Mouse (Mus musculus): ENCODE results near the gene Xylt1. TPM values are rescaled to one million over a fixed set of nuclear protein-coding genes. Genes with fewer than 3 reads are reported as not detected.

The Xylt1 gene
- polyA plus RNA-seq, 1 experiment from 2014 or later: 0.75 TPM

- H3K9ac ChIP-seq (ENCODE audit: low read length): no peak overlapping the region
- 76% methylated on average over 6 of the region's 6 CpGs for WGBS
- no peaks in the 10 kb centered on the region for H3K4me1 ChIP-seq (replicated peaks; ENCODE audit: control insufficient read depth, insufficient read depth, low read length)
- no peak overlapping the region for H3K4me2 ChIP-seq (ENCODE audit: low read depth, low read length)
- no peak overlapping the region for H3K27ac ChIP-seq (ENCODE audit: low read length)
- no peaks in the 10 kb centered on the region for H3K36me3 ChIP-seq (ENCODE audit: control insufficient read depth, insufficient read depth, low read length)
- H3K27me3 ChIP-seq (ENCODE audit: control insufficient read depth, insufficient read depth, low read depth, low read length): no peaks in the 10 kb centered on the region
- no peaks in the 10 kb centered on the region for H3K9me3 ChIP-seq (ENCODE audit: control insufficient read depth, low read length)
- H3K4me3 ChIP-seq (ENCODE audit: low read length): no peak overlapping the region
- no peak for ATAC-seq (ENCODE audit: low read depth)
Observed at GRCm38 (mm10) chr7:117610439-117610838, 229.7 kb downstream of the Xylt1 start.

GRCm38 (mm10) chr7:117612788-117613473 lies 232.2 kb downstream of the Xylt1 start:
- Histone ChIP-seq H3K4me3 (ENCODE audit: low read length) (no peak overlapping the region), H3K9me3 (ENCODE audit: control insufficient read depth, low read length) (no peaks in the 10 kb centered on the region), H3K9ac (ENCODE audit: low read length) (no peak overlapping the region), H3K27ac (ENCODE audit: low read length) (no peak overlapping the region), H3K4me1 (replicated peaks; ENCODE audit: control insufficient read depth, insufficient read depth, low read length) (no peaks in the 10 kb centered on the region), H3K4me2 (ENCODE audit: low read depth, low read length) (no peak overlapping the region), H3K36me3 (ENCODE audit: control insufficient read depth, insufficient read depth, low read length) (no peaks in the 10 kb centered on the region), H3K27me3 (ENCODE audit: control insufficient read depth, insufficient read depth, low read depth, low read length) (no peaks in the 10 kb centered on the region)
- 48% methylated on average over 11 of the region's 11 CpGs for WGBS
- no peak for ATAC-seq (ENCODE audit: low read depth)

DNA sequence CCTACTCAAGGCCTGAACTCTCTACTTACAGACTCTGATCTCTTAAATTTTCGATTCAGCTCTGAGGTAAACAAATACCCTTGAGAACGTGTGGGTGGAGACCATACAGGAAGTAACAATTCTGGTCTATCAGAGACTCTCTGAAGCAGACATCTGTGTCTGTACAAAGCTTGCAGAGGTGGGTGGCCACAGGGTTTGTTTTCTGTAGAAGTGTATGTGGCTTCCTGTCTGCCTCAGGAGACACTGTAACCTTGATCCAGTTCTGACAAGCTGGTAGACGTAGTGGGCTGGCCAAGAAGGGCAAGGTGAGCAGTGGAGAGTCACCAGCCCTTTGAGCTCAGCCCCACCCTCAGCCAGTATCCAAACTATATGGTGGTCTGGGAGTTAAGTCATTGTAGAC lies 233.0 kb downstream of the Xylt1 start:
- H3K36me3 ChIP-seq (ENCODE audit: control insufficient read depth, insufficient read depth, low read length): no peaks in the 10 kb centered on the region
- WGBS: 8% methylated on average over 3 of the region's 3 CpGs
- H3K27ac ChIP-seq (ENCODE audit: low read length): no peak overlapping the region
- H3K27me3 ChIP-seq (ENCODE audit: control insufficient read depth, insufficient read depth, low read depth, low read length): no peaks in the 10 kb centered on the region
- no peak overlapping the region for H3K9ac ChIP-seq (ENCODE audit: low read length)
- ATAC-seq (ENCODE audit: low read depth): no peak
- H3K4me3 ChIP-seq (ENCODE audit: low read length): no peak overlapping the region
- H3K9me3 ChIP-seq (ENCODE audit: control insufficient read depth, low read length): no peaks in the 10 kb centered on the region
- no peaks in the 10 kb centered on the region for H3K4me1 ChIP-seq (replicated peaks; ENCODE audit: control insufficient read depth, insufficient read depth, low read length)
- H3K4me2 ChIP-seq (ENCODE audit: low read depth, low read length): no peak overlapping the region

DNA sequence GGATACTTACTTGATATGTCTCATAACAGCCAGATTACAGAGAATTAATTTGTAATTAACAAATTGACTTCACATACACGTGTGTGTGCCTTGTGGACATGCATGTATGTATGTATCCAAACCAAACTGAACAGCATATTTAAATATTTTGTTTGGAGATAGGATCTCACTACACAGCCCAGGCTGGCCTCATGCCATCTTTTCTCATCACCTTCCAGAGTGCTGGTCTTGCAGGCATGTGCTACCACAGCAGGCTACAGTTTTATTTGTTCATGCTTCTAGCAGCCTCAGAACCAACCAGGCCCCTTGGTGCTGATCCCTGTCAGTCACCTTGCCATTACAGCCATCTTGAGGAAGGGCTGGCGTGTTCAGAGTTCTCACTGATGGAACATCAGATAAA lies 233.6 kb downstream of the Xylt1 start:
- no peaks in the 10 kb centered on the region for H3K27me3 ChIP-seq (ENCODE audit: control insufficient read depth, insufficient read depth, low read depth, low read length)
- H3K4me3 ChIP-seq (ENCODE audit: low read length): no peak overlapping the region
- no peak overlapping the region for H3K9ac ChIP-seq (ENCODE audit: low read length)
- no peak for ATAC-seq (ENCODE audit: low read depth)
- no peaks in the 10 kb centered on the region for H3K36me3 ChIP-seq (ENCODE audit: control insufficient read depth, insufficient read depth, low read length)
- no peaks in the 10 kb centered on the region for H3K9me3 ChIP-seq (ENCODE audit: control insufficient read depth, low read length)
- 67% methylated on average over 2 of the region's 2 CpGs for WGBS
- H3K4me1 ChIP-seq (replicated peaks; ENCODE audit: control insufficient read depth, insufficient read depth, low read length): no peaks in the 10 kb centered on the region
- no peak overlapping the region for H3K27ac ChIP-seq (ENCODE audit: low read length)
- H3K4me2 ChIP-seq (ENCODE audit: low read depth, low read length): no peak overlapping the region

- no peak overlapping the region for H3K9ac ChIP-seq (ENCODE audit: low read length)
- WGBS: 77% methylated on average over 5 of the region's 5 CpGs
- H3K27me3 ChIP-seq (ENCODE audit: control insufficient read depth, insufficient read depth, low read depth, low read length): no peaks in the 10 kb centered on the region
- H3K27ac ChIP-seq (ENCODE audit: low read length): no peak overlapping the region
- H3K4me3 ChIP-seq (ENCODE audit: low read length): no peak overlapping the region
- no peak overlapping the region for H3K4me2 ChIP-seq (ENCODE audit: low read depth, low read length)
- H3K9me3 ChIP-seq (ENCODE audit: control insufficient read depth, low read length): no peaks in the 10 kb centered on the region
- H3K4me1 ChIP-seq (replicated peaks; ENCODE audit: control insufficient read depth, insufficient read depth, low read length): no peaks in the 10 kb centered on the region
- no peaks in the 10 kb centered on the region for H3K36me3 ChIP-seq (ENCODE audit: control insufficient read depth, insufficient read depth, low read length)
- ATAC-seq (ENCODE audit: low read depth): no peak
Observed at GRCm38 (mm10) chr7:117614851-117615250, 234.1 kb downstream of the Xylt1 start.

GRCm38 (mm10) chr7:117616277-117616676 lies 235.5 kb downstream of the Xylt1 start:
- Histone ChIP-seq H3K4me3 (ENCODE audit: low read length) (no peak overlapping the region), H3K9me3 (ENCODE audit: control insufficient read depth, low read length) (no peaks in the 10 kb centered on the region), H3K27ac (ENCODE audit: low read length) (no peak overlapping the region), H3K36me3 (ENCODE audit: control insufficient read depth, insufficient read depth, low read length) (no peaks in the 10 kb centered on the region), H3K4me2 (ENCODE audit: low read depth, low read length) (no peak overlapping the region), H3K27me3 (ENCODE audit: control insufficient read depth, insufficient read depth, low read depth, low read length) (no peaks in the 10 kb centered on the region), H3K9ac (ENCODE audit: low read length) (no peak overlapping the region), H3K4me1 (replicated peaks; ENCODE audit: control insufficient read depth, insufficient read depth, low read length) (no peaks in the 10 kb centered on the region)
- 50% methylated on average over 5 of the region's 5 CpGs for WGBS
- no peak for ATAC-seq (ENCODE audit: low read depth)

GRCm38 (mm10) chr7:117618715-117619150 lies 238.0 kb downstream of the Xylt1 start:
- no peak overlapping the region for H3K4me3 ChIP-seq (ENCODE audit: low read length)
- ATAC-seq (ENCODE audit: low read depth): no peak
- H3K9ac ChIP-seq (ENCODE audit: low read length): no peak overlapping the region
- H3K9me3 ChIP-seq (ENCODE audit: control insufficient read depth, low read length): no peaks in the 10 kb centered on the region
- no peaks in the 10 kb centered on the region for H3K4me1 ChIP-seq (replicated peaks; ENCODE audit: control insufficient read depth, insufficient read depth, low read length)
- WGBS: 53% methylated on average over 4 of the region's 4 CpGs
- H3K36me3 ChIP-seq (ENCODE audit: control insufficient read depth, insufficient read depth, low read length): no peaks in the 10 kb centered on the region
- no peaks in the 10 kb centered on the region for H3K27me3 ChIP-seq (ENCODE audit: control insufficient read depth, insufficient read depth, low read depth, low read length)
- H3K4me2 ChIP-seq (ENCODE audit: low read depth, low read length): no peak overlapping the region
- no peak overlapping the region for H3K27ac ChIP-seq (ENCODE audit: low read length)

DNA sequence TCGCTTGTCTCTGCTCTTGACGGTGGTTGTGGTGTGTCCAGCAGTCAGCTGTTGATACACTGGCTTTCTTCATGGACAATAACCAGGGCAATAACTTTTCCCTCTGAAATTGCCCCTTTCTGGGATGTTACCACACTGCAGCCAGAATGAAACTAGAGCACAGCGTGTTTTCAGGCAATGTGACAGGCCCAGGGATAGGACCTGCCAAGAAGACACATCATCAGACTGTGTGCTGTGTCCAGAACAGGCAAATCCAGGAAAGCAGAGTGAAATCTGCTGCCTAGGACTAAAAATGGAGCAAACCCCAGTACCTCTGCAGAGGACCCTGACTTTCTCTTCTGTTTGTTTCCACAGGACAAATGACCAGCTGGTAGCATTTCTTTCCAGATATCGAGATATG lies 240.8 kb downstream of the Xylt1 start:
- Histone ChIP-seq H3K4me1 (replicated peaks; ENCODE audit: control insufficient read depth, insufficient read depth, low read length) (no peaks in the 10 kb centered on the region), H3K9ac (ENCODE audit: low read length) (no peak overlapping the region), H3K36me3 (ENCODE audit: control insufficient read depth, insufficient read depth, low read length) (no peaks in the 10 kb centered on the region), H3K27ac (ENCODE audit: low read length) (no peak overlapping the region), H3K27me3 (ENCODE audit: control insufficient read depth, insufficient read depth, low read depth, low read length) (no peaks in the 10 kb centered on the region), H3K4me2 (ENCODE audit: low read depth, low read length) (no peak overlapping the region), H3K9me3 (ENCODE audit: control insufficient read depth, low read length) (no peaks in the 10 kb centered on the region), H3K4me3 (ENCODE audit: low read length) (no peak overlapping the region)
- 78% methylated on average over 4 of the region's 4 CpGs for WGBS
- ATAC-seq (ENCODE audit: low read depth): no peak

GRCm38 (mm10) chr7:117622769-117623168 lies 242.0 kb downstream of the Xylt1 start:
- 69% methylated on average over 2 of the region's 2 CpGs for WGBS

GRCm38 (mm10) chr7:117628791-117629190 lies 248.0 kb downstream of the Xylt1 start:
- ATAC-seq (ENCODE audit: low read depth): no peak
- Histone ChIP-seq H3K4me3 (ENCODE audit: low read length) (no peak overlapping the region), H3K9me3 (ENCODE audit: control insufficient read depth, low read length) (no peaks in the 10 kb centered on the region), H3K27ac (ENCODE audit: low read length) (no peak overlapping the region), H3K9ac (ENCODE audit: low read length) (no peak overlapping the region), H3K4me1 (replicated peaks; ENCODE audit: control insufficient read depth, insufficient read depth, low read length) (no peaks in the 10 kb centered on the region), H3K4me2 (ENCODE audit: low read depth, low read length) (no peak overlapping the region), H3K36me3 (ENCODE audit: control insufficient read depth, insufficient read depth, low read length) (no peaks in the 10 kb centered on the region), H3K27me3 (ENCODE audit: control insufficient read depth, insufficient read depth, low read depth, low read length) (no peaks in the 10 kb centered on the region)
- 51% methylated on average over 3 of the region's 3 CpGs for WGBS

More at GRCm38 (mm10) chr7:117622769-117623168, 242.0 kb downstream of the Xylt1 start:
- Histone ChIP-seq H3K9ac (ENCODE audit: low read length) (no peak overlapping the region), H3K27me3 (ENCODE audit: control insufficient read depth, insufficient read depth, low read depth, low read length) (no peaks in the 10 kb centered on the region), H3K9me3 (ENCODE audit: control insufficient read depth, low read length) (no peaks in the 10 kb centered on the region), H3K4me2 (ENCODE audit: low read depth, low read length) (no peak overlapping the region), H3K27ac (ENCODE audit: low read length) (no peak overlapping the region), H3K4me3 (ENCODE audit: low read length) (no peak overlapping the region), H3K36me3 (ENCODE audit: control insufficient read depth, insufficient read depth, low read length) (no peaks in the 10 kb centered on the region), H3K4me1 (replicated peaks; ENCODE audit: control insufficient read depth, insufficient read depth, low read length) (no peaks in the 10 kb centered on the region)
- no peak for ATAC-seq (ENCODE audit: low read depth)

Data from lung, embryonic 16.5 days (tissue).